Mouse (Mus musculus) heart, postnatal 0 days (tissue): ENCODE measurements around the gene Fam124b. TPM values are rescaled to one million over a fixed set of nuclear protein-coding genes. Genes with fewer than 3 reads are reported as not detected.

Experiments
- ATAC-seq: fragments of 200-750 bp; cut with Nextera tagmentation; 2 replicates; pipeline ENCODE4 v1.8.0; 2017; ENCODE audit warnings: low read depth, moderate number of reproducible peaks, moderate library complexity; ENCODE audit not compliant: insufficient read depth
- DNase-seq: peaks from one replicate; pipeline ENCODE4 v3.0.0-alpha.2; 2016; ENCODE audit warnings: low spot score
- H3K27ac ChIP-seq: fragments of 300-500 bp; sonication (generic); 2 replicates; pipeline ENCODE4 v1.5.1; 2014; ENCODE audit warnings: low read depth, mild to moderate bottlenecking
- H3K27me3 ChIP-seq: fragments of 300-500 bp; sonication (generic); 2 replicates; pipeline ENCODE4 v1.6.1; 2014; ENCODE audit warnings: low read length, mixed read lengths; ENCODE audit not compliant: control insufficient read depth, insufficient read depth
- H3K36me3 ChIP-seq: fragments of 300-500 bp; sonication (generic); replicated peaks from 2 replicates; pipeline ENCODE4 v1.6.1; 2014; ENCODE audit warnings: low read length, mixed read lengths; ENCODE audit not compliant: control insufficient read depth, insufficient read depth
- H3K4me1 ChIP-seq: fragments of 300-500 bp; sonication (generic); 2 replicates; pipeline ENCODE4 v1.6.1; 2014; ENCODE audit warnings: antibody characterized with exemption; ENCODE audit not compliant: control insufficient read depth, insufficient read depth
- H3K4me2 ChIP-seq: fragments of 300-500 bp; sonication (generic); 2 replicates; pipeline ENCODE4 v1.6.1; 2014; ENCODE audit warnings: low read depth, mild to moderate bottlenecking, low read length, moderate library complexity
- H3K4me3 ChIP-seq: fragments of 300-500 bp; sonication (generic); 2 replicates; pipeline ENCODE4 v1.5.1; 2014; ENCODE audit warnings: low read depth, low read length
- H3K9ac ChIP-seq: fragments of 300-500 bp; sonication (generic); replicated peaks from 2 replicates; pipeline ENCODE4 v1.6.1; 2014; ENCODE audit warnings: low read depth, low read length, mixed read lengths
- H3K9me3 ChIP-seq: fragments of 300-500 bp; sonication (generic); replicated peaks from 2 replicates; pipeline ENCODE4 v1.6.1; 2016; ENCODE audit warnings: low read length; ENCODE audit not compliant: control insufficient read depth
- CTCF ChIP-seq: IDR thresholded peaks from 2 replicates; pipeline ENCODE4 v1.5.1; 2016; ENCODE audit warnings: antibody characterized with exemption, control low read depth, low read depth
- EP300 ChIP-seq: IDR thresholded peaks from 2 replicates; pipeline ENCODE4 v1.6.1; 2016; ENCODE audit warnings: antibody characterized with exemption, low read depth
- WGBS: fragments of 180-500 bp; shearing (Covaris S2); extraction: QIAGEN DNeasy Blood & Tissue Kit; methylation state at CpG from one replicate; pipeline ENCODE4 v1.1.7; 2014; 5-methylcytosine and 5-hydroxymethylcytosine counted together
- polyA plus RNA-seq: library from polyadenylated mRNA; unstranded; fragments of >200 nt; fragmentation: Nextera tagmentation; extraction: Ambion mirVana; gene quantifications from 2 replicates; pipeline ENCODE4 v1.2.1, GENCODE M21; 2015
- total RNA-seq: library from RNA; depleted of rRNA; stranded (reverse); fragments of >200 nt; gene quantifications from 2 replicates; pipeline ENCODE4 v1.2.3, GENCODE M21; 2014; ENCODE audit warnings: low replicate concordance

Gene Fam124b
- total and polyA plus RNA-seq, 2 experiments from 2014 or later = 0.86 to 2.7 TPM

DNA sequence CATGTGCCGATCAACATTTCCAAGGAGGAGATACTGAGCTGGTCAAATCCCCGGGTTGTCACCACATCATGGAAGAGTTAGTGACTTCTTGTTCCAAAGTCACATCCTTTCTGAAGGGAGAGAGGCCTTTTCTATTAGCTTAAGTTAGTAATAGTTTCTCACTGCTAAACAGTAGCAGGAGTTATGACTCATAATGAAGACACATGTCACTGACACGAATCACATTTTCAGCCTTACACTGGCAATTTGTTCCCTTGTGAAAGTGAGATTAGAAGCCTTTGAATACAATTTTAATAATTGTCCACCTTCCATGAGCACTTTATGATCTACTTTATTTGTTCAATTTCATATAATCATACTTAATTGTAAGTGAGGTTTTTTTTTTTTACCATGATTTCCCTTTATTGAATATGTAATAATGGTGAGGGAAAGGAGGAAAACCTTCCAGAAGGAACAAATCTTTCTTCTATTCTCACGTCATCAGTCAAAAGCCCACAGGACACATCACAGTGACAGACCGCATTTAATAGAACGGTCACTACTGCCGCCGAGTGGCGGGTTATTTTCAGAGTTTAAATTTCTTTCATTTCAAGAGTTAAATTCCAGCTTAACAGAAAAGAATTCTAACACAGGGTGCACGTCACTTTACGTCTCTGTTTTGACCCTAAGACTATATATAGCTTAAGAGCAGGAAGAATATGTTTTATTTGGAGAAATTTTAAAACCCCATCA is 40.5 kb downstream of the Fam124b start:
- no peaks in the 10 kb centered on the region for H3K36me3 ChIP-seq
- 0 out of 2 replicates have a peak, but pooled peaks cover 2% of the 10 kb centered on the region for H3K9me3 ChIP-seq
- ATAC-seq (no peak), DNase-seq (no peak)
- no peak for TF ChIP-seq EP300
- peak; percentile 24 for TF ChIP-seq CTCF
- H3K4me2 ChIP-seq = no peak overlapping the region
- no peaks in the 10 kb centered on the region for H3K4me1 ChIP-seq
- WGBS = 45% methylated on average over 11 of the region's 11 CpGs
- no peak overlapping the region for H3K27ac ChIP-seq
- no peak overlapping the region for H3K4me3 ChIP-seq
- H3K27me3 ChIP-seq = no peaks in the 10 kb centered on the region
- H3K9ac ChIP-seq = no peak overlapping the region

DNA sequence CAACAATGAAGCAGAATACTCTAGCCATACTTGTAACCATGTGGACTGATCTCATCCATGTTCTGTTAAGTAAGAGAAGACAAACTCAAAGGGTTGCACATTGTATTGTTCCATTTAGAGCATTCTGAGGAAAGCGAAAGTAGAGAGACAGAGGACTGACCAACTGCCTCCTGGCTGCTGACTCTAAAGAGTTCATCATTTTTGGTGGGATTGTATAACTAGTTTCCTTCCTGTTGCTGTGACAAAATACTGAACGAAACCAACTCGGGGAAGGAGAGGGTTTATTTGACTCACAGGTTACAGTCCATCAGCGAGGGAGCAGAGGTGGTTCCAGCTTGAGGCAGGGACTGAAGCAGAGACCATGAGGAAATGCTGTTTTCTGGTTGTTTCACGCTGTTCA is 50.6 kb downstream of the Fam124b start:
- H3K9ac ChIP-seq = no peak overlapping the region
- ATAC-seq = no peak

GRCm38 (mm10) chr1:80166577-80166976 is 51.7 kb downstream of the Fam124b start:
- DNase-seq = no peak

More for the DNA sequence above, 50.6 kb downstream of the Fam124b start:
- WGBS = 67% methylated on average over 5 of the region's 5 CpGs
- Histone ChIP-seq H3K9me3 (no peaks in the 10 kb centered on the region), H3K27me3 (no peaks in the 10 kb centered on the region), H3K4me2 (no peak overlapping the region), H3K4me3 (no peak overlapping the region), H3K27ac (no peak overlapping the region), H3K36me3 (no peaks in the 10 kb centered on the region), H3K4me1 (no peaks in the 10 kb centered on the region)
- TF ChIP-seq EP300 = no peak
- no peak for TF ChIP-seq CTCF
- DNase-seq = no peak

DNA sequence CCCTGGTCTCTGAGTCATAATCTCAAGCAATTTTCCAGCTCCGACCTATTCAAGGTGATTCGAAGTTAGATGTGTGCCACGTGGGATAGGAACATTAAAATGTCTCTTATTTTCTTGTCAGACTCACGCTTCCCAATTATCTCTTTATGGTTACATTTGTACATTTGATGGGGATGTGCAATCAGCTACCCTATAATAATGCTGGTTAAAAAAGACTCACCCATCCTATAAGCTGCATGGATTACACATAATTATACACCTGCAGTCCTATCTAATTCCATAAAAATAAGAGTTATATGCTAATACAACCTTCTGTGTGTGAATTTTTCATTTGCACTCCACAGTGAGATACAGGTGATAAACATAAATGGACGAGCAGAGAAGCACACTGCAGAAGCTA is 52.9 kb downstream of the Fam124b start:
- TF ChIP-seq EP300 (no peak), CTCF (no peak)
- H3K4me2 ChIP-seq = no peak overlapping the region
- no peak overlapping the region for H3K27ac ChIP-seq
- H3K27me3 ChIP-seq = no peaks in the 10 kb centered on the region
- no peaks in the 10 kb centered on the region for H3K36me3 ChIP-seq
- H3K9ac ChIP-seq = no peak overlapping the region
- H3K4me3 ChIP-seq = no peak overlapping the region
- no peak for ATAC-seq
- WGBS = 72% methylated on average over 5 of the region's 5 CpGs
- H3K4me1 ChIP-seq = no peaks in the 10 kb centered on the region
- DNase-seq = no peak
- no peaks in the 10 kb centered on the region for H3K9me3 ChIP-seq

More at GRCm38 (mm10) chr1:80166577-80166976, 51.7 kb downstream of the Fam124b start:
- no peak overlapping the region for H3K27ac ChIP-seq
- no peak overlapping the region for H3K9ac ChIP-seq
- H3K4me2 ChIP-seq = no peak overlapping the region
- no peaks in the 10 kb centered on the region for H3K9me3 ChIP-seq
- ATAC-seq = no peak
- TF ChIP-seq CTCF = no peak
- no peak for TF ChIP-seq EP300
- no peaks in the 10 kb centered on the region for H3K36me3 ChIP-seq
- H3K4me3 ChIP-seq = no peak overlapping the region
- H3K27me3 ChIP-seq = no peaks in the 10 kb centered on the region
- 74% methylated on average over 4 of the region's 4 CpGs for WGBS
- no peaks in the 10 kb centered on the region for H3K4me1 ChIP-seq

DNA sequence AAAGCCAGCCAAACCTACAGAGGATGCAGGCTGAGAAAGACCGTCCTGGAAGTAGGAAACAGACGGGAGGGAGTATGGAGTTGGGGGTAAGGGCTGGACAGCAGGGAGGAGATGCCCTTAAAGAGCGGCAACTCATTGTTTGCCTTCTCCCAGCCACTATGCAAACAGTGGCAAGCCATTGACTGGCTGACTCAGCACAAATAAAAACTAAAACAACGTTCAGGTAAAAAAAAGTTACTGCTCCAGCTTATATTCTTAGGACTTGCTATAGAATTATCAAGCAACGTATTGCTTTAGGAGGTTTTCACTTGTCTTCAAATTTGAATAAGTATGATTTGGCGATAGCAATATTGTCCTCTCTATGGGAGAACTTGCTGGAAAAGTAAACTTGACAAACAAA is 55.3 kb downstream of the Fam124b start:
- WGBS = 58% methylated on average over 6 of the region's 6 CpGs
- Histone ChIP-seq H3K4me1 (no peaks in the 10 kb centered on the region), H3K4me2 (no peak overlapping the region), H3K36me3 (no peaks in the 10 kb centered on the region), H3K27ac (no peak overlapping the region), H3K9ac (no peak overlapping the region), H3K27me3 (no peaks in the 10 kb centered on the region), H3K4me3 (no peak overlapping the region), H3K9me3 (no peaks in the 10 kb centered on the region)
- TF ChIP-seq CTCF (no peak), EP300 (no peak)
- DNase-seq (no peak), ATAC-seq (no peak)

- ATAC-seq = no peak
- no peaks in the 10 kb centered on the region for H3K27me3 ChIP-seq
- TF ChIP-seq CTCF (no peak), EP300 (no peak)
Measured at GRCm38 (mm10) chr1:80159586-80159985, 58.7 kb downstream of the Fam124b start.

More at GRCm38 (mm10) chr1:80159586-80159985, 58.7 kb downstream of the Fam124b start:
- Histone ChIP-seq H3K4me2 (no peak overlapping the region), H3K9ac (no peak overlapping the region), H3K36me3 (no peaks in the 10 kb centered on the region), H3K4me1 (no peaks in the 10 kb centered on the region), H3K27ac (no peak overlapping the region), H3K9me3 (no peaks in the 10 kb centered on the region), H3K4me3 (no peak overlapping the region)
- DNase-seq = no peak
